Mouse (Mus musculus): ENCODE measurements around the gene Olfr9.
"Not testable (repeated sequence)": the region's sequence is repeated elsewhere in the genome, so short reads cannot be mapped to it uniquely, and the experiment has no call there.

Olfr9 gene

DNA sequence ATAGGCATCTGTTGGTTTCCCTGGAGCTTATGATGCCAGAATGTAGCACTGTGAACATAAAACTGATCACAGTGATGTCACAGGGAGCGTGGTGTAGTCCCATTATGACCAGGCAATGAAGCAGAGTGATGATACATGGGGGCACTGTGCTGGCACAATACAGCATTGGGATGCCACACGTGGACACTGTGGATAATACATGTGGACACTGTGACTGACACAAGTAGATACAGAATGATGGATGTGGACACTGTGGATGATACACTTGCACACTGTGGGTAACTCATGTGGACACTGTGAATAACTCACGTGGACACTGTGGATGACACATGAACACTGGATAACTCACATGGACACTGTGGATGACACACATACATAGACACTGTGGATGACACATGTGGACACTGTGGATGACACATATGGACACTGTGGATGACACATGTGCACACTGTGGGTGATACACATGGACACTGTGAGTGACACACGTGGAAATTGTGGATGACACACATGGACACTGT is 7.4 kb downstream of the Olfr9 start:
- in situ Hi-C loops (cut with MboI; ENCODE audit: low sequenced_read_pairs), result no loop called here

DNA sequence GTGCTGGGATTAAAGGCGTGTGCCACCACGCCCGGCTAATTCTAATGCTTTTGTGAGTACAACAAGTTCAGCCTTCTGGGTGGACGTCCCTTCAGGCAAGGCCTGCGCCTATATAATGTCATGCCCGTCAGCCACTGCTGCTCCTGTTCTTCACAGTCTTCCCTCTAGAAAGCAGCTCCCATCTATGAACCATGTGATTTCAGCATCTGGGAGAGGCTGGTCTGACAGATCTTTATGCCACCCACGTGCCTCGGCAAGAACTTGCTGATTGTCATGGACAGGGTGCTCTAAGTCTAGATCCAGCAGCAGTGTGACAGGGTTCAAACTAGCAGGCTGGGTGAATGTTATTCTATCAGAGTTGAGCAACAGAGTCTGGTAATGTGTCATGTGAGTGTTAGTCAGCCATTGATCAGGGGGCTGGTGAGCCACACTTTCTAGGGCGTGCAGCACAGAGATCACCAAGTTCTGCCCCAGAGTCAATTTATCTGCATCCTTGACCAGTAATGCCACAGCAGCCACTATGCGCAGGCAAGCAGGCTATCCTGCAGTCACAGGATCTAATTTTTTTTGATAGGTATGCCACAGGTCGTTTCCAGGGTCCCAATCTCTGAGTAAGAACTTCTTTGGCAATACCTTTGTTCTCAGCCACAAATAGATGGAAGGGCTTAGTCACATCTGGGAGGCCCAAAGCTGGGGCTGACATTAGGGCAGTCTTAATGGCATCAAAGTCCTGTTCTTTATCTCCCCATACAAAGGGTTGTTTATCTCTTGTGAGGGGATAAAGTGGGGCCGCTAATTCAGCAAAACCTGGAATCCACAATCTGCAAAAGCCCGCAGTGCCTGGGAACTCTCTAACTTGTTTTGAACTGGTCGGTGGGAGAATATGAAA is 15.0 kb downstream of the Olfr9 start:
- in situ Hi-C loops (cut with MboI; ENCODE audit: low sequenced_read_pairs), result no loop called here

DNA sequence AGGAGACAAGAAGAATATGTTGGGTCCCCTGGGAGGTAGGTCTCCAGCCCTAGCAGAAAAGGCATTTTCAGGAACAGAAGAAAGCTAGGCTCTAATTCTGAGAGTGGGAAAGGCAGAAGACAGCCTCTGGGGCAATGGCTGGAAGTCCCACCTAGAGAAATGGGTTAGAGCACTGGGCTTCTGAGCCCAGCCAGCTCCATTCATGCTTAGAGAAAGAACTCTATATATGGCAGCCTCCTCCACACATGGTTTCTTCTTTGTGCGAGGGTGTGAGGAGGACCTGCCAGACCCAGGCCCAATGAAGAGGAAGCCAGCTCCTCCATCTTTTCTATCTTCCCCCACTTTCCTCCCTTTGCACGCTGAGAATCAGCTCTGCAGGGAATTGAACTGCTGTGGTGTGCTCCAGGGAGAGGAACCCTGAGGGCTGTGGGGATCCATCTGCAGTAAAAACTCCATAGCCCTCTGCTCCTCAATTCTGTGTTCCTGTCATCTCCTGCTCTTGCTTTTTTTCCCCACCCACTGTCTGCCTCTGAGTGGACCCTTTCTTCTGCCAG is 21.1 kb downstream of the Olfr9 start, which contains the start of gene Olfr763:
Gene Olfr763, plus strand, starts transcription at position 504 of the 554 bp plus-strand sequence.
- in situ Hi-C loops (cut with MboI; ENCODE audit: low sequenced_read_pairs), result no loop called here

DNA sequence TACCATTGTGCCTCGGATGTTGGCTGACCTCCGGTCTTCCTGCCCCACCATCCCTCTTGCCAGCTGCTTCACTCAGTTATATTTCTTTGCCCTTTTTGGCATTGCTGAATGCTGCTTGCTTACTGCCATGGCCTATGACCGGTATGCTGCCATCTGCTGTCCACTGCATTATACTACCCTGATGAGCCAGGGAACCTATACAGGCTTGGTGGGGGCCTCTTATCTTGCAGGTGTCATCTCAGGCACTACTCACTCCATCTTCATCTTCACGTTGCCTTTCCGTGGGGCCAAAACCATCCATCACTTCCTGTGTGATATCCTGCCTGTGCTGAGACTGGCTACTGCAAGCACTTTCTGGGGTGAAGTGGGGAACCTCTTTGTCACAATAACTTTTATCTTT is 22.3 kb downstream of the Olfr9 start:
- in situ Hi-C loops (cut with MboI; ENCODE audit: low sequenced_read_pairs), result not testable (repeated sequence)

DNA sequence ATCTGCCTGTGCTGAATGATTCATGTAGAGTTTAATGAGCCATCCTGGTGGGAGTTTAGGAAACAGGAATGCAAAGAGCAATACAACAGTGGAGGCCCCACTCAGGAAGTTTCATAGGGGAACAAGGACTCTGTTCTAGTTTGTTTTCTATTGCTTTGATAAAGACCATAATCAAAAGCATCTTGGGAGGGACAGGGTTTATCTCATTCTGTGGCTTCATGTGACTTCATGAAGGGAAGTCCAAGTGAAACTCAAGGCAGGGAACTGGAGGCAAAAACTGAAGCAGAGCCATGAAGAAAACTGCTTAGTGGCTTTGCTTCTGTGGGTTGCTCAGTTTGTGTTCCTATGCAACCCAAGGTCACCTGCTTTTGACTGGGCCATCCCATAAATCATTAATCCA is 25.2 kb downstream of the Olfr9 start:
- in situ Hi-C loops (cut with MboI; ENCODE audit: low sequenced_read_pairs), result no loop called here

DNA sequence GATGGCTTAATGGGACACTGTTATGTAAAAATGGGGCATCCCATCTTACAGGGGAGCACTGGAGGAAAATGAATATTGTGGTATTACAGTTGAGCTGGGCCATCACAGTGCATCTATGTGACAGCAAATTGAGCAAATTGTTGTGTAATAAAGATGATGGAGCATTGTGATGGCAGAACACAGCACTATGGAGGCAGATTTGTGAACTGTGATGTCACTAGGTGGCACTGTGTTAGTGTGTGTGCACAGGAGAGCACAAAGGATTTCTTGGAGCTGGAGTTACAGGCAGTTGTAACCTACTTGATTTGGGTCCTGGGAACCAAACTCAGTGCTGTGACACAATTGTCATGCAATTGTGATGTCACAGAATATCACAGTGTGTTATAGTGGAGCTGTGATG is 34.1 kb downstream of the Olfr9 start:
- in situ Hi-C loops (cut with MboI; ENCODE audit: low sequenced_read_pairs), result no loop called here

DNA sequence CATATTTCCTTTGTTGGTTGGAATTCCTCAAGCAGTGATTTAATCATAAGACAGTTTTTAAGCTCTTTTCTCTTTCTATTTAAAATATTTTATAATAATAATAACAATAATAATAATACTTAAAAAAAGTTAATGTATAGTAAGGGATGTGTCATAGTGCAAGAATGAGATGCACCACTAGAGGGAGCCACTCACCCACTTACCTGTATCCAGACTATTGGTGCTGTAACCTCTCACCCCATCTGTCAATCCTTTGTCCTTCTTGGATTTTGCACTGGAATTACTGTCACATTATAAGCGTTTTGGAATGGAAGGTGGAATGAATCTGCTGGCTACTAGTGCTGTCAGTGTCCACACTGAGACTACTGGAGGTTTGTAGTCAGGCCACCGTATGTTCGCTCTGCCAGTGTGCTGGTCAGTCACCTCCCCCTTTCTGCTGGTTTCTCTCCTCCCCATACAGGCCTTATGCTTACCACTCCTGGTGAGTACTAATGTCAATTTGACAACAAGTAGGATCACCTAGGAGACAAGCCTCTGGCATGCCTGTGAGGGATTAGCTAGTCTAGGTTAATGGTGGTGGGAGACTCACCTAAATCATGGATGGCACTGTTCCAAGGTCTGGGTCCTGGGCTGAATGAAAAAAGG is 36.9 kb downstream of the Olfr9 start:
- in situ Hi-C loops (cut with MboI; ENCODE audit: low sequenced_read_pairs), result loop anchor here (25.0 kb wide), 1 partner anchor 1061 kb away; no protein-coding TSS in a partner anchor

DNA sequence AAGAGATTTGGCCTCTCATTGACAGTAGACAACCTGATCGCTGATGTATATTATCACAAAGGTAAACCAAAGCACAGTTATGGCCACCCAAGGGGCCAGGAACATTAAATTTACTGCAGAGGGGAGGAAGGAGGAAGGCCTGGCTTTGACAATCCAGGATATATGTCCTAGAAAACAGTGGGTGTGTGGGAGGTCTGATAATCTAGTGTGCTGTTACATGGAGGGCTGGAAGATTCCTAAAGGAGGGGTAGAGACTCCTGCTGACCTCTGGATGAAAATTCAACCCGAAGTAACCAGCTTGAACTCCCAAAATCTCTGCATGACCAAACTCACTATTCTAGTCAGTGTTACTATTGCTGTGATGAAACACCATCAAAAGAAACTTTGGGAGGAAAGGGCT is 39.1 kb downstream of the Olfr9 start:
- in situ Hi-C loops (cut with MboI; ENCODE audit: low sequenced_read_pairs), result loop anchor here (25.0 kb wide), 1 partner anchor 1059 kb away; no protein-coding TSS in a partner anchor

DNA sequence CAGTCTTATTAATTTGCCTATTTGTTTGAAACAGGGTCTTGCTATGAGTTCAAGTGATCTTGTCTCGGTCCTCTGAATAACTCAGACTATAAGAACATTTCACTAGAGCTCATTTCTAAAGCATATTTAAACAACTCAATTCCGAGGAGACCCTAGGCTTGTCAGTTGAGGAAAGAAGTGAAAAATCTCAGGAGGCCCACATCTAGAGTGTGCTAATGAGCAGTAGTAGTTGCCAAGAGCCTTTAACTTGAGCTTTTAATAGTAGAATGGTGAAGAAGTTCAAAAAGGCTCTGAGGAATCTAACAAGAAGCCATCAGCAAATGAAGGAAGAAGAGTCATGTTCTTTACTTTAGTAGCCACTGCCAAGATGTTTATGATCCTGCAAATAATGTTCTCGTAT is 50.6 kb downstream of the Olfr9 start, which contains the start of gene Olfr764-ps1:
Gene Olfr764-ps1, minus strand, starts transcription at position 101 of the 400 bp plus-strand sequence.
- in situ Hi-C loops (cut with MboI; ENCODE audit: low sequenced_read_pairs), result loop anchor here (25.0 kb wide), 1 partner anchor 1048 kb away; no protein-coding TSS in a partner anchor
